Mouse (Mus musculus): ENCODE measurements around the gene Bahcc1. TPM values are rescaled to one million over a fixed set of nuclear protein-coding genes. Genes with fewer than 3 reads are reported as not detected.

Gene Bahcc1
- polyA plus RNA-seq, 1 experiment from 2014 or later: 5.8 TPM

GRCm38 (mm10) chr11:120313906-120314685 is 81.3 kb downstream of the Bahcc1 start:
- Histone ChIP-seq H3K27ac (no peak overlapping the region), H3K27me3 (replicated peaks) (no peaks in the 10 kb centered on the region), H3K36me3 (no peaks in the 10 kb centered on the region), H3K4me3 (replicated peaks) (no peak overlapping the region), H3K9me3 (no peaks in the 10 kb centered on the region), H3K4me1 (replicated peaks) (peaks cover 24% of the 10 kb centered on the region), H3K9ac (no peak overlapping the region), H3K4me2 (replicated peaks) (no peak overlapping the region)
- 61% methylated on average over 6 of the region's 6 CpGs for WGBS
- ATAC-seq: no peak

GRCm38 (mm10) chr11:120314721-120315415 is 82.1 kb downstream of the Bahcc1 start:
- H3K9me3 ChIP-seq: no peaks in the 10 kb centered on the region
- no peaks in the 10 kb centered on the region for H3K36me3 ChIP-seq
- 0 out of 2 replicates have a peak overlapping the region, but pooled peaks have one; percentile 53 for H3K4me3 ChIP-seq (replicated peaks)
- H3K4me1 ChIP-seq (replicated peaks): peaks cover 24% of the 10 kb centered on the region
- no peak for ATAC-seq
- H3K27ac ChIP-seq: peak overlapping the region; percentile 99
- peak overlapping the region; percentile 49; the same call in 1 of the 2 replicates for H3K9ac ChIP-seq
- H3K4me2 ChIP-seq (replicated peaks): peak overlapping the region; percentile 93
- 58% methylated on average over 16 of the region's 16 CpGs for WGBS
- H3K27me3 ChIP-seq (replicated peaks): no peaks in the 10 kb centered on the region

GRCm38 (mm10) chr11:120315416-120315761 is 82.6 kb downstream of the Bahcc1 start:
- WGBS: 26% methylated on average over 4 of the region's 4 CpGs
- ATAC-seq: no peak
- H3K9ac ChIP-seq: peak overlapping the region; percentile 49; the same call in 1 of the 2 replicates
- peak overlapping the region; percentile 53 for H3K4me3 ChIP-seq (replicated peaks)
- H3K27me3 ChIP-seq (replicated peaks): no peaks in the 10 kb centered on the region
- H3K27ac ChIP-seq: peak overlapping the region; percentile 99
- no peaks in the 10 kb centered on the region for H3K36me3 ChIP-seq
- peak overlapping the region; percentile 93 for H3K4me2 ChIP-seq (replicated peaks)
- H3K4me1 ChIP-seq (replicated peaks): peaks cover 23% of the 10 kb centered on the region
- no peaks in the 10 kb centered on the region for H3K9me3 ChIP-seq

GRCm38 (mm10) chr11:120315832-120316689 is 83.3 kb downstream of the Bahcc1 start:
- peak; percentile 98 for ATAC-seq
- Histone ChIP-seq H3K4me3 (replicated peaks) (peak overlapping the region; percentile 53), H3K27me3 (replicated peaks) (no peaks in the 10 kb centered on the region), H3K9me3 (no peaks in the 10 kb centered on the region), H3K4me2 (replicated peaks) (peak overlapping the region; percentile 93), H3K36me3 (no peaks in the 10 kb centered on the region), H3K9ac (peak overlapping the region; percentile 89), H3K27ac (peak overlapping the region; percentile 99), H3K4me1 (replicated peaks) (peaks cover 19% of the 10 kb centered on the region)
- 6% methylated on average over 37 of the region's 37 CpGs for WGBS

GRCm38 (mm10) chr11:120316690-120317254 is 84.0 kb downstream of the Bahcc1 start:
- Histone ChIP-seq H3K27ac (peak overlapping the region; percentile 99), H3K9ac (peak overlapping the region; percentile 89), H3K36me3 (no peaks in the 10 kb centered on the region), H3K9me3 (no peaks in the 10 kb centered on the region), H3K4me2 (replicated peaks) (peak overlapping the region; percentile 93), H3K27me3 (replicated peaks) (no peaks in the 10 kb centered on the region), H3K4me1 (replicated peaks) (peaks cover 12% of the 10 kb centered on the region), H3K4me3 (replicated peaks) (peak overlapping the region; percentile 53)
- WGBS: 11% methylated on average over 13 of the region's 13 CpGs
- ATAC-seq: peak; percentile 46; the same call in 1 of the 2 replicates

GRCm38 (mm10) chr11:120317456-120317855 is 84.7 kb downstream of the Bahcc1 start:
- Histone ChIP-seq H3K27ac (peak overlapping the region; percentile 99; the same call in 1 of the 2 replicates), H3K9me3 (no peaks in the 10 kb centered on the region), H3K4me3 (replicated peaks) (no peak overlapping the region), H3K36me3 (no peaks in the 10 kb centered on the region), H3K9ac (no peak overlapping the region), H3K27me3 (replicated peaks) (no peaks in the 10 kb centered on the region), H3K4me1 (replicated peaks) (peaks cover 11% of the 10 kb centered on the region), H3K4me2 (replicated peaks) (peak overlapping the region; percentile 93)
- ATAC-seq: no peak
- WGBS: 47% methylated on average over 7 of the region's 7 CpGs

GRCm38 (mm10) chr11:120319310-120319709 is 86.6 kb downstream of the Bahcc1 start:
- H3K9ac ChIP-seq: no peak overlapping the region
- H3K4me1 ChIP-seq (replicated peaks): peaks cover 11% of the 10 kb centered on the region
- H3K27ac ChIP-seq: no peak overlapping the region
- no peak for ATAC-seq
- 89% methylated on average over 5 of the region's 5 CpGs for WGBS
- no peaks in the 10 kb centered on the region for H3K27me3 ChIP-seq (replicated peaks)
- no peak overlapping the region for H3K4me2 ChIP-seq (replicated peaks)
- H3K4me3 ChIP-seq (replicated peaks): no peak overlapping the region
- H3K9me3 ChIP-seq: no peaks in the 10 kb centered on the region
- no peaks in the 10 kb centered on the region for H3K36me3 ChIP-seq

- H3K27me3 ChIP-seq (replicated peaks): no peaks in the 10 kb centered on the region
- H3K9me3 ChIP-seq: no peaks in the 10 kb centered on the region
- H3K9ac ChIP-seq: no peak overlapping the region
- no peak overlapping the region for H3K27ac ChIP-seq
- H3K4me2 ChIP-seq (replicated peaks): no peak overlapping the region
- no peak for ATAC-seq
- 95% methylated on average over 10 of the region's 10 CpGs for WGBS
- no peak overlapping the region for H3K4me3 ChIP-seq (replicated peaks)
- peaks cover 10% of the 10 kb centered on the region for H3K4me1 ChIP-seq (replicated peaks)
- H3K36me3 ChIP-seq: no peaks in the 10 kb centered on the region
Observed at GRCm38 (mm10) chr11:120320156-120320555, 87.4 kb downstream of the Bahcc1 start.

- H3K36me3 ChIP-seq: no peaks in the 10 kb centered on the region
- no peaks in the 10 kb centered on the region for H3K27me3 ChIP-seq (replicated peaks)
- H3K9me3 ChIP-seq: no peaks in the 10 kb centered on the region
- no peak for ATAC-seq
- no peak overlapping the region for H3K27ac ChIP-seq
- 78% methylated on average over 6 of the region's 6 CpGs for WGBS
- H3K9ac ChIP-seq: no peak overlapping the region
- H3K4me3 ChIP-seq (replicated peaks): no peak overlapping the region
- 0 out of 2 replicates have a peak, but pooled peaks cover 2% of the 10 kb centered on the region for H3K4me1 ChIP-seq (replicated peaks)
- no peak overlapping the region for H3K4me2 ChIP-seq (replicated peaks)
Observed at GRCm38 (mm10) chr11:120335431-120336021, 102.8 kb downstream of the Bahcc1 start.

- no peak overlapping the region for H3K27ac ChIP-seq
Observed at GRCm38 (mm10) chr11:120337447-120337846, 104.7 kb downstream of the Bahcc1 start.

GRCm38 (mm10) chr11:120338786-120339185 is 106.0 kb downstream of the Bahcc1 start:
- Histone ChIP-seq H3K4me2 (replicated peaks) (no peak overlapping the region), H3K9ac (no peak overlapping the region), H3K27ac (no peak overlapping the region), H3K4me1 (replicated peaks) (0 out of 2 replicates have a peak, but pooled peaks cover 2% of the 10 kb centered on the region), H3K36me3 (no peaks in the 10 kb centered on the region), H3K9me3 (no peaks in the 10 kb centered on the region), H3K27me3 (replicated peaks) (no peaks in the 10 kb centered on the region), H3K4me3 (replicated peaks) (no peak overlapping the region)
- WGBS: 76% methylated on average over 3 of the region's 3 CpGs
- ATAC-seq: no peak

More at GRCm38 (mm10) chr11:120337447-120337846, 104.7 kb downstream of the Bahcc1 start:
- H3K9me3 ChIP-seq: no peaks in the 10 kb centered on the region
- H3K4me1 ChIP-seq (replicated peaks): 0 out of 2 replicates have a peak, but pooled peaks cover 2% of the 10 kb centered on the region
- no peak overlapping the region for H3K9ac ChIP-seq
- ATAC-seq: no peak
- H3K4me3 ChIP-seq (replicated peaks): no peak overlapping the region
- H3K4me2 ChIP-seq (replicated peaks): no peak overlapping the region
- H3K36me3 ChIP-seq: no peaks in the 10 kb centered on the region
- no peaks in the 10 kb centered on the region for H3K27me3 ChIP-seq (replicated peaks)
- 31% methylated on average over 2 of the region's 2 CpGs for WGBS

All from intestine, embryonic 15.5 days (tissue).